Mouse (Mus musculus): Measurements from ENCODE around the gene Klhl29.

DNA sequence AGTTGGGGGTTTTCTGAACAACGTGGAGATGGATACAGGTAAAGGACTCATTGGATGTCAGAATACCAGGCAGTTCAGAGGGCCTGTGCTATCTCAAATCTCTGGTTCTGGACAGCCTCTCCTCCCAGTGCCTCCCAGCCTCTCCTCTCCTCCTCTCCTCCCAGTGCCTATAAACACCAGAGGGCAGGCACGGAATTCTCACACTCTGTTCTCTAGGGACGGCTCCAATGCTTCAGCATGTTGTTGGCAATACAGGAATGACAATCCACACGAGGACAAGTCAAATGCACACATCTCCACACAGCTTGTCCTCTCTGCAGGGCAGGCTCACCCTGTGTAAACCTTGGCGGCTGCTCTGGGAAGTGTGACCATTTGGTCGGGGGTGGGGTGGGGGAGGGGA, 128.0 kb downstream of the Klhl29 start:
- TF ChIP-seq ZNF384 (IDR thresholded peaks at IDR 0.05; ENCODE audit: low read depth, low read length) (no peak), RCOR1 (IDR thresholded peaks at IDR 0.05; ENCODE audit: low read depth, low read length) (no peak), HCFC1 (IDR thresholded peaks at IDR 0.05; ENCODE audit: low read depth, low read length) (no peak), CTCF (IDR thresholded peaks at IDR 0.05 in 2 of 3, conservative IDR thresholded peaks at IDR 0.05 in 1 of 3; ENCODE audit: control insufficient read depth in 1 of 3, insufficient read depth in 1 of 3, low read depth in 2 of 3, low read length in 3 of 3, poor library complexity in 1 of 3, severe bottlenecking in 1 of 3) (no peak), GATA1 (IDR thresholded peaks at IDR 0.05; ENCODE audit: low read depth, low read length) (no peak), TBP (IDR thresholded peaks at IDR 0.05; ENCODE audit: low read depth, low read length) (no peak), E2F4 (IDR thresholded peaks at IDR 0.05; ENCODE audit: borderline replicate concordance, low read depth, low read length) (no peak), USF2 (IDR thresholded peaks at IDR 0.05; ENCODE audit: borderline replicate concordance in 1 of 2, insufficient read depth in 1 of 2, low read depth in 1 of 2, low read length in 2 of 2) (no peak), EP300 (IDR thresholded peaks at IDR 0.05; ENCODE audit: low read depth in 1 of 2, low read length in 2 of 2) (no peak), POLR2A (IDR thresholded peaks at IDR 0.05; ENCODE audit: control insufficient read depth in 1 of 2, insufficient read depth in 1 of 2, low read depth in 1 of 2, low read length in 2 of 2, poor library complexity in 1 of 2) (no peak), MYB (IDR thresholded peaks at IDR 0.05; ENCODE audit: low read depth, low read length) (no peak), SMC3 (IDR thresholded peaks at IDR 0.05; ENCODE audit: low read depth, low read length) (no peak)
